Mouse (Mus musculus) frontal cortex, postnatal 14 days (tissue): ENCODE data around the gene Kiss1r.

Experiments
- DNase-seq, 2 experiments: peaks; one replicate each; pipeline ENCODE4 v3.0.0; 2022; ENCODE audit warnings: low spot score in 2 of 2

Gene Kiss1r

GRCm38 (mm10) chr10:79970415-79971182 is 53.8 kb downstream of the Kiss1r start, which contains the start of gene Grin3b:
Gene Grin3b, plus strand, starts transcription at chr10:79970715.
- DNase-seq = no peak

GRCm38 (mm10) chr10:79971183-79971497 is 54.4 kb downstream of the Kiss1r start:
- no peak for DNase-seq
